14 mouse cellular contexts compared by ENCODE assay signal in genomic region chr16:87524228-87524627, GRCm38 (mm10). TPM values are rescaled to one million over a fixed set of nuclear protein-coding genes. Genes with fewer than 3 reads are reported as not detected.
"Had no signal": no experiment of that assay in that cellular context is flagged by ENCODE, and none has a peak within 500 bp of the region (broad histone marks: within the 10 kb centered on the region; RNA-seq: fewer than 3 reads in every experiment).

No protein-coding gene starts in this region.

- H3K27me3 ChIP-seq: limb, embryonic 15.5 days; lung, embryonic 15.5 days; midbrain, embryonic 12.5 days had no signal

- H3K4me2 ChIP-seq: kidney, embryonic 15.5 days; limb, embryonic 15.5 days; lung, embryonic 15.5 days; midbrain, embryonic 12.5 days had no signal

- H3K36me3 ChIP-seq: kidney, embryonic 15.5 days; limb, embryonic 15.5 days; lung, embryonic 15.5 days; midbrain, embryonic 12.5 days had no signal

- H3K4me3 ChIP-seq: kidney, embryonic 15.5 days; limb, embryonic 15.5 days; lung, embryonic 15.5 days; midbrain, embryonic 12.5 days had no signal

- H3K9me3 ChIP-seq: kidney, embryonic 15.5 days; limb, embryonic 15.5 days; lung, embryonic 15.5 days; midbrain, embryonic 12.5 days had no signal

- H3K4me1 ChIP-seq: limb, embryonic 15.5 days; lung, embryonic 15.5 days; midbrain, embryonic 12.5 days had no signal

- DNase-seq: kidney, adult 2 months; kidney, postnatal 36 days; layer of hippocampus, adult 9-11 months; layer of hippocampus, postnatal 36 days; right cerebral cortex, postnatal 14 days; thymus, postnatal 36 days had no signal

- H3K27ac ChIP-seq: kidney, embryonic 15.5 days; limb, embryonic 15.5 days; lung, embryonic 15.5 days; midbrain, embryonic 12.5 days had no signal

- H3K9ac ChIP-seq: kidney, embryonic 15.5 days; limb, embryonic 15.5 days; lung, embryonic 15.5 days; midbrain, embryonic 12.5 days had no signal

RNA-seq across cellular contexts. Expression of gene Map3k7cl, which starts 28.9 kb away (rescaled TPM):
- total RNA-seq: megakaryocyte-erythroid progenitor cell, adult 5-6 weeks had no signal
- polyA plus RNA-seq: limb, embryonic 11.5 days; midbrain, embryonic 12.5 days; midbrain, postnatal 0 days; neural tube, embryonic 14.5 days had no signal
